Mouse (Mus musculus): ENCODE data around the gene Jmjd4.

Jmjd4 gene

GRCm38 (mm10) chr11:59449741-59450229, at the start of gene Jmjd4:
Jmjd4 (plus strand) TSS chr11:59450045.
- DNase-seq (ENCODE audit: extremely low read depth, low read depth) = peak; percentile 65

GRCm38 (mm10) chr11:59400876-59401275, 49.0 kb upstream of the Jmjd4 start:
- no peak for DNase-seq (ENCODE audit: extremely low read depth, low read depth)

- DNase-seq (ENCODE audit: extremely low read depth, low read depth) = no peak
Measured at GRCm38 (mm10) chr11:59405761-59406160, 44.1 kb upstream of the Jmjd4 start.

DNA sequence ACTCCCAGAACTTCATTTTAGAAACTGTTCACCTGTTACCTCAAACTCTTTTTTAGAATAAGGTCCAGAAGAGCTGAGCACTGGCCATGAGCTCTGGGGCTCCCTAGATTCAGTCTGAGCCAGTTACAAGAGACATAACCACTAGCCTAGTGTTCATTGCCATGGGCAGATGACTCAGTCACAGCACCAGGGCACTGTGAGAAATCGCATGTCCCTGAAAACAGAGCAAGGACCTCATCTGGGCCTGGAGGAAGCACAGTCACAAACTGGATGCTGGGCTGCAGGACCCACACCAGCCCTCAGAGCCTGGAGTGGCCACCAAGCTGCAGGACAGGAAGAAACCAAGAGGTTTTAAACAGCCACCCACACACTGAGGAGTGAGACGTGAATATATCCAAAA, 39.0 kb upstream of the Jmjd4 start:
- DNase-seq (ENCODE audit: extremely low read depth, low read depth) = no peak

GRCm38 (mm10) chr11:59412058-59412457, 37.8 kb upstream of the Jmjd4 start:
- DNase-seq (ENCODE audit: extremely low read depth, low read depth) = no peak

DNA sequence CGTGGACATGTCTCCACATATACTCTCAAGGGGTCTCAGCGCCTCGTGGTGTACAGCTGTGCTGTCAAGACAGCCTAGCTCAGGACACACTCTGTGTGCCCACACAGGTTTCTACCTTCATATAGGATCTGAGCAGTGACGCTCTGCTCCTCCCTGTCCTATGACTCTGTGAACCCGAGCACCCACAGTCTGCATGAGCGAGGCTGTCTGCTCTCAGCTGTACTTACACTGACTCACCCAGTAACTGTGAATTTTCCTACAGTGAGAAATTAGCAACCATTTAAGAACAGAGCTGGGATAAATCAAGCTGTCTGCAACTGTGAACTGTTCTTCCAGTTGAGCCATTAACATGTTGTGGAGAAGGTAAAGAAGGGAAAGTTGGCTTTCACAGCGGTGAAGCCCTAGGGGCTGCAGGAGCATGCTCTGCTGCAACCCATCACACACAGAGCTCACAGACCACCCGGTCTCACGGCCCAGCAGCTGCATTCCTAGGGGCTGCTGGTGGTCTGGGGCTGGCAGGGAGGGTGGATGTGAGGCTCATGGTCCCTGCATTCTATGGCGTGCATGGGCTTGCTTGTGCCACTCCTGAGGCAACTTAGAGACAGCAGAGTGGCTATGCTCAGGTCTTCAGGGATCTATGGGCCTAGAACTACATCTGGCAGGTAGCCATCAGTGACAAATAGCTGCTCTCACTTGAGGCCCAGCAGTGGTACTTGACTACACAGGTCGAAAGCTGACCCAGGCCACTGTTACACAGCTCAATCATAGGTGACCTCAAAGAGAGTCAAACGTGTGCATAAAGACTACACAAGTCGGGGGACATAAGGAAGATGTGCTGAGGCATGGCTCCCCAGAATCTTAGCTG, 36.6 kb upstream of the Jmjd4 start:
- DNase-seq (ENCODE audit: extremely low read depth, low read depth) = no peak

- DNase-seq (ENCODE audit: extremely low read depth, low read depth) = no peak
Measured at GRCm38 (mm10) chr11:59418708-59419107, 31.1 kb upstream of the Jmjd4 start.

- DNase-seq (ENCODE audit: extremely low read depth, low read depth) = no peak
Measured at GRCm38 (mm10) chr11:59421436-59421835, 28.4 kb upstream of the Jmjd4 start.

DNA sequence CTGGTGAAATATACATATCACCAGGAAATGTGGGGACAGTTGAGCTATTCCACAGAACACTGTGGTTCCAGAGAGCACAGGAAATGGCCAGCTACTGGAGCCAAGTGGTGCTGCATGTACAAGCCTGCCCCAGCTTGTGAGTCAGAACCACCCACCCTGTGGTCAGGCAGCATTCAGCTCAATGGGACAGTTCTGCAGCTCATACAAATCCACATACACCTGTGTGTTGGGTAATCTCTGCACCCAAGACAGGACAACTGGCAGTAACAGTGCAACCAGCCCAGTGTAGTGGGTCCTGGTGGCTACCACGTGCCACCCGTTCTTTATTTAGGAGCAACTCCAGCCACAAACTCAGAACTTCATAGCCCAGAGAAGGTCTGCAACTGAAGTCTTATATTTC, 27.9 kb upstream of the Jmjd4 start:
- no peak for DNase-seq (ENCODE audit: extremely low read depth, low read depth)

DNA sequence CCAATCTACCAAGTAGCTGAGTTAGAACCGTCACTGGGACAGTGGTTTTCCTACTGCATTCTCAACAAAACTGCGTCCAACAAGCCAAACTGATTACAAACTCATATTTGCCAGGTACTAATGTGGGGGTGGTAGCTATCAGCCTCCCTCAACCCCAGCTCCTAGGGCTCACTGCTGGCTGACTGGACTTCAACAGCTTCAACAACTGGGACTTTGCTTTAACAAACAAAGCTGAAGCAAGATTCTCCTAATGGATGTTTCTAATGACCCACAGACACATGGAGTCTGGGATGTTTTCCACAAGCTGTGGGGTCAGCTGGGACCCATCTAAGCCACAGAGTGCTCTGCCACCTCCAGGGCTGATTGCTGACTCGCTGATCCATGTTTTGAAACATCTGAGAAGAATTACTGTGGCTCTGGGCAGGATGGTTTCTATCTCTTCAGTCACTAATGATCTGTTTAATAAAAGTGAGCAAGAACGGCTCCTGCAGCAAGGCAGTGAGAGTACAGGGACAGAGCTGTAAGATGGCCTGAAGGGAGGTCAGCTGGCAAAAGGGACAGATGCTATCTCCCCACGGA, 26.7 kb upstream of the Jmjd4 start:
- no peak for DNase-seq (ENCODE audit: extremely low read depth, low read depth)

DNA sequence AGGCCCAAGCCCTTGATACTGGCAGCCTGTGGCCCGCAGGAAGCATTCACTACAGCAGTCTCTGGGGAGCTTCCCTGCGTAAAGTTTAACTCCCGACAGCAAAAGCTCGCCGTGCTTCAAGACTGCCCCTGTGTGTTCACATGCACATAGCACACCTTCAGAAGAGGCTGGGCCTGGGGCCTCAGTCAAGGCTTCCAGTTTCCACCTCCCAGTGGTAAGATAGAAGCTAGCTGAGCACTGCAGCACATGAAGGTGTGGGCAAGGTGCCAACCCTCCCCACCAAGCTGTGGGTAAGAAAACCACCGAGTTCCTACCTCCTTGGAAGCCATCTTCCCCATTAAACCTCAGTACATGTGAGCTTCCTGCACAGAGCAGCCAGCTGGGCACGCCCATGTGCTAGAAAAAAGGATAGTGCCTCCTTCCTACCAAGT, 24.2 kb upstream of the Jmjd4 start:
- peak; percentile 28 for DNase-seq (ENCODE audit: extremely low read depth, low read depth)

DNA sequence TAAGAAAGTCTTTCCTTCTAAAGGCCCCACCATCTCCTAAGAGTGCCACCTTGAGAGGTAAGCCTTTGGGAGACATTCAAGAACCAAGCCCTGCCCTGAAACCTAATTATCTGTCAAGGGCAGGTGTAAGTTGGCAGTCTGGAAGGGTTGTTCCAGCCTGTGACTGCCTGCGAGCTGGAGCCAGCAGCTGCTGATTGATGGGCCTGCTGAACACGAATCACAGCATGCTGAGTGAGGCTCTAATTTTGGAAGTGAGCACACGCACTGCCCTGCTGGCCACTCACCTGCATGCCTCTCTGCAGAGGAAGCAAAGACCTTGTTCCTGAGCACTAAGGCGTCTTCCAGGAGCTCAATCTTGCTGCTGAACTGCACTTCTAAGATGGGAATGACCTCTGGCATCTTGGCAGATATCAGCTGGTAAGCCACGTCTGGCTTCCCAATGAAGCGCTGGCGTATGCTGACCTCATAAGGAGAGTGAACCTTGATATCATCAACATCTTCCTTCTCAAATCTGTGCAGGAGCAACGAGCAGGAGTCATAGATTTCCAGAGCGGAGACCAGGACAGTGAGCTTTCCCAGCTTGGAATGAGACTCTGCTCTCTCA, 21.7 kb upstream of the Jmjd4 start:
- no peak for DNase-seq (ENCODE audit: extremely low read depth, low read depth)

- no peak for DNase-seq (ENCODE audit: extremely low read depth, low read depth)
Measured at GRCm38 (mm10) chr11:59429959-59430358, 19.9 kb upstream of the Jmjd4 start.

GRCm38 (mm10) chr11:59432261-59432660, 17.6 kb upstream of the Jmjd4 start:
- DNase-seq (ENCODE audit: extremely low read depth, low read depth) = no peak

DNA sequence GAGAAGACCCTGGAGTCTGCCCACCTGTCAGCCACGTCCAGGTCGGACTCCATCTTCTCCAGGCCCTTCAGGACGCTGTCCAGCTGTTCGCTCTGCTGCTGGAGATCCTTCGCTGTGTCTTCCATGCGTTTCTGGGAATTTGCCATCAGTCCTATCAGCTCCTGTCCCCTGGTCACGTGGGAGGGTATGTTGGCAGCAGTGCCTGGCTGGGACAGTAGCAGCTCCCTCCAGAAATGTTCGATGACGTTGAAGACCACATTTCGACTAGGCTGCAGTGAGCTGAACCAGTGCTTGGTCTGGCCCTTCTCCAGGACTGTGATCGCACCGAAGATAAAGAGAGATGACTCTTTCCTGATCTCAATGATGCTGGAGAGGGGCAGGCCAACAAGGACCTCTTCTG, 11.9 kb upstream of the Jmjd4 start:
- DNase-seq (ENCODE audit: extremely low read depth, low read depth) = no peak

- DNase-seq (ENCODE audit: extremely low read depth, low read depth) = no peak
Measured at GRCm38 (mm10) chr11:59443102-59443501, 6.7 kb upstream of the Jmjd4 start.

GRCm38 (mm10) chr11:59450230-59450771, 456 bp downstream of the Jmjd4 start:
- peak; percentile 17 for DNase-seq (ENCODE audit: extremely low read depth, low read depth)

DNA sequence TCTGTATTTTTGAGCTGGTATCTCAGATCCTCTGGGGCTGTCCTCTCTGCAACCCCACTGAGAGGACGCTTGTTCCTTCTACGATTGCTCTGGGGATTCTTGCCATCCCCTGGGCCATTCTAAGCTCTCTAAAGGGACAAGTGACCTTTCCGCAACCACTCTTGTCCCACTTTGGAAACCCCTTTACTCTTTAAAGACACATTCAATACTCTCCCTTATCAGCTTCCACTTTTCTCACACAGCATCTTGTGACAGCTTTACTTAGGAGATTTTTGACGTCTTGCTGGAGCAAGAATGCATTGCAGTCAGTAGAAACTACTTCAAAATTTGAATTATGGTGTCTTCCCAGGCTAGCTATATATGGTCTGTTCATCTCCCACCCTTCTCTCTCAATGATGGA, 1.2 kb downstream of the Jmjd4 start, which contains the start of gene Snap47:
Snap47 (minus strand) TSS at position 101 of the 400 bp plus-strand sequence.
- no peak for DNase-seq (ENCODE audit: extremely low read depth, low read depth)

GRCm38 (mm10) chr11:59456346-59456745, 6.5 kb downstream of the Jmjd4 start:
- no peak for DNase-seq (ENCODE audit: extremely low read depth, low read depth)

DNA sequence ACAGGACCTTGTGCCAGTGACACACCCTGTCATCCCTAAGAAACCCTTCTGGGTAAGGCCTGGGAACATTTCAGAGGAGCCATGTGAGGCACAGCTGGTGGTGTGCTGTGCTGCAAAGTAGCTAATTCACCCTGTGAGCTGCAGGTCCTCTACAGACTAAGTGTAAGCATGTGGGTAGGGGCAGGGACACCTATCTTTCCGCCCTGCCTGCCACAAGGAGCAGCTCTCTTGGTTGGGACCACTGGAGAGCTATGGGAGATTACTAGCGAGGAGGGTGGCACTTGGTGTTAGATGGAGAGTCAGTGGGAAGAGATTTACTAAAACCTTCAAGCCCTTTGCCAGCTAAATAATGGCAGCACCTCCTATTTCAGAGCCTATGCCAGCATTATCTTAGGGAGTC, 7.0 kb downstream of the Jmjd4 start:
- no peak for DNase-seq (ENCODE audit: extremely low read depth, low read depth)

- no peak for DNase-seq (ENCODE audit: extremely low read depth, low read depth)
Measured at GRCm38 (mm10) chr11:59458973-59459372, 9.1 kb downstream of the Jmjd4 start.

DNA sequence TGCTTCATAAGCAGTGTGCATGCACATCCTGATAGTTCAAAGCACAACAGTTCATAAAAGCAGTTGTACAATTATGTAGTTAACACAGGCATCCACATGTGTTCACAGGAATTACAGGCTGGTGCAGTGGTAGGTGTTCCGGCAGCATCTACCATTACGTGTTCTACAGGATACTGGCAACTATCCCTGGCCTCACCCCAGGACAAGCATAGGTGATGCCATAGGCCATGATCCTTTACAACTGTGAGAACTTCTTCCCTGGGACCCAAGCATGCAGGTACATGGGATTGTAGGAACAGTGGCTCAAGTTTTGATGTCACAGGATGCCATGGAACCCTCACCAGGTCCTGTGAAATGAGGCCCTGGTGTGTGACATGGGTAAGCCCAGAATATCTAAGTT, 10.6 kb downstream of the Jmjd4 start:
- DNase-seq (ENCODE audit: extremely low read depth, low read depth) = no peak

Data from MEL-GATA-1-ER (cell line).